Mouse (Mus musculus) ES-E14 (cell line): Measurements from ENCODE around the gene Cd109. TPM values are rescaled to one million over a fixed set of nuclear protein-coding genes. Genes with fewer than 3 reads are reported as not detected.
A peak's percentile ranks its signal among the peaks of the same experiment; 100 is the strongest.

Experiments
- DNase-seq: peaks from one replicate; pipeline ENCODE4 v3.0.0-alpha.2; 2013; ENCODE audit warnings: low read depth, low spot score
- H3K27ac ChIP-seq: 2 replicates; pipeline ENCODE4 v1.5.1; 2012; ENCODE audit warnings: low read depth, mild to moderate bottlenecking, low read length, moderate library complexity, mixed read lengths; ENCODE audit not compliant: poor library complexity, insufficient read depth, severe bottlenecking
- H3K36me3 ChIP-seq: 2 replicates; pipeline ENCODE4 v1.6.1; 2012; ENCODE audit warnings: mild to moderate bottlenecking, low read length, moderate library complexity, mixed read lengths; ENCODE audit not compliant: control insufficient read depth, poor library complexity, insufficient read depth, severe bottlenecking
- H3K4me1 ChIP-seq, 2 experiments: fragments of 150-350 bp in 1 of 2; sonication (generic) in 1 of 2; 2 replicates each; pipeline ENCODE4 v1.6.1; 2012; ENCODE audit warnings: low read length in 2 of 2, mild to moderate bottlenecking in 1 of 2, mixed read lengths in 1 of 2; ENCODE audit not compliant: control insufficient read depth in 2 of 2, insufficient read depth in 2 of 2, poor library complexity in 1 of 2
- H3K4me3 ChIP-seq, 2 experiments: fragments of 150-350 bp in 1 of 2; sonication (generic) in 1 of 2; 2 replicates each; pipeline ENCODE4 v1.5.1; 2012; ENCODE audit warnings: low read length in 2 of 2, low read depth in 1 of 2, mild to moderate bottlenecking in 1 of 2, mixed read lengths in 1 of 2; ENCODE audit not compliant: insufficient read depth in 1 of 2, poor library complexity in 1 of 2, severe bottlenecking in 1 of 2
- H3K9ac ChIP-seq: 2 replicates; pipeline ENCODE4 v1.6.1; 2012; ENCODE audit warnings: low read depth, mild to moderate bottlenecking, low read length, mixed read lengths; ENCODE audit not compliant: poor library complexity, insufficient read depth, severe bottlenecking
- H3K9me3 ChIP-seq: fragments of 150-350 bp; sonication (generic); 2 replicates; pipeline ENCODE4 v1.6.1; 2012; ENCODE audit warnings: low read depth, mild to moderate bottlenecking, low read length; ENCODE audit not compliant: control insufficient read depth, insufficient read depth
- CHD2 ChIP-seq: IDR thresholded peaks from 2 replicates; pipeline ENCODE4 v1.6.1; 2014; ENCODE audit warnings: mild to moderate bottlenecking, low read depth, low read length, inconsistent platforms
- HCFC1 ChIP-seq: IDR thresholded peaks from 2 replicates; pipeline ENCODE4 v1.6.1; 2012; ENCODE audit warnings: low read length, inconsistent platforms, borderline replicate concordance; ENCODE audit not compliant: insufficient read depth
- MAFK ChIP-seq: IDR thresholded peaks from 2 replicates; pipeline ENCODE4 v1.6.1; 2014; ENCODE audit warnings: mild to moderate bottlenecking, low read depth, low read length, inconsistent platforms; ENCODE audit not compliant: insufficient read depth
- ZC3H11A ChIP-seq: IDR thresholded peaks from 2 replicates; pipeline ENCODE4 v1.6.1; 2012; ENCODE audit warnings: low read depth, mild to moderate bottlenecking, inconsistent platforms, low read length, borderline replicate concordance
- ZNF384 ChIP-seq: IDR thresholded peaks from 2 replicates; pipeline ENCODE4 v1.6.1; 2012; ENCODE audit warnings: low read depth, low read length, inconsistent platforms
- in situ Hi-C, 2 experiments: fragments of 600-800 bp; cut with MboI; formaldehyde crosslinking; loops; one replicate each; pipeline ENCODE4 v1.15.1; 2025; ENCODE audit warnings: low sequenced_read_pairs in 2 of 2, inconsistent platforms in 1 of 2; ENCODE audit not compliant: unreplicated experiment in 2 of 2
- total RNA-seq: library from RNA; depleted of rRNA; stranded (reverse); fragments of 300-350 nt; gene quantifications from 2 replicates; pipeline ENCODE4 v1.2.3, GENCODE M21; 2012

Gene Cd109
- total RNA-seq, 1 experiment: 7.3 TPM

GRCm38 (mm10) chr9:78702509-78703239 lies 87.3 kb downstream of the Cd109 start:
- Histone ChIP-seq H3K9ac (no peak overlapping the region), H3K9me3 (no peaks in the 10 kb centered on the region), H3K27ac (no peak overlapping the region), H3K4me1 (no peaks in the 10 kb centered on the region), H3K36me3 (no peaks in the 10 kb centered on the region), H3K4me3 (no peak overlapping the region)
- TF ChIP-seq MAFK (no peak), ZNF384 (no peak), CHD2 (no peak), ZC3H11A (no peak), HCFC1 (no peak)
- in situ Hi-C loops: no loop called here
- no peak for DNase-seq

- Histone ChIP-seq H3K9me3 (no peaks in the 10 kb centered on the region), H3K36me3 (no peaks in the 10 kb centered on the region), H3K4me1 (no peaks in the 10 kb centered on the region), H3K27ac (no peak overlapping the region), H3K4me3 (no peak overlapping the region), H3K9ac (no peak overlapping the region)
- no peak for DNase-seq
- TF ChIP-seq MAFK: no peak
- TF ChIP-seq ZC3H11A: no peak
- TF ChIP-seq HCFC1: no peak
- peak; percentile 87 for TF ChIP-seq ZNF384
- no peak for TF ChIP-seq CHD2
- in situ Hi-C loops: no loop called here
Measured at GRCm38 (mm10) chr9:78720888-78721798, 105.8 kb downstream of the Cd109 start.

GRCm38 (mm10) chr9:78731931-78732330 lies 116.6 kb downstream of the Cd109 start:
- no peak overlapping the region for H3K9ac ChIP-seq
- H3K4me3 ChIP-seq: no peak overlapping the region
- no peaks in the 10 kb centered on the region for H3K9me3 ChIP-seq
- TF ChIP-seq MAFK: no peak
- no peak for TF ChIP-seq ZNF384
- no peak for TF ChIP-seq HCFC1
- no peak for TF ChIP-seq CHD2
- no peak for TF ChIP-seq ZC3H11A
- in situ Hi-C loops: no loop called here
- H3K27ac ChIP-seq: peak overlapping the region; percentile 73; the same call in 1 of the 2 replicates
- DNase-seq: peak; percentile 7
- peaks cover 0 to 12% of the 10 kb centered on the region in 2 experiments; a peak in 2 of 4 replicates for H3K4me1 ChIP-seq
- H3K36me3 ChIP-seq: no peaks in the 10 kb centered on the region

GRCm38 (mm10) chr9:78735519-78735918 lies 120.2 kb downstream of the Cd109 start:
- no peak overlapping the region for H3K4me3 ChIP-seq
- H3K27ac ChIP-seq: no peak overlapping the region
- no peaks in the 10 kb centered on the region for H3K9me3 ChIP-seq
- DNase-seq: no peak
- no peaks in the 10 kb centered on the region for H3K36me3 ChIP-seq
- in situ Hi-C loops: no loop called here
- H3K4me1 ChIP-seq: peaks cover 0 to 12% of the 10 kb centered on the region in 2 experiments; a peak in 2 of 4 replicates
- H3K9ac ChIP-seq: no peak overlapping the region
- TF ChIP-seq MAFK (no peak), HCFC1 (no peak)
